13 mouse cellular contexts compared by ENCODE assay signal in the genomic region with DNA sequence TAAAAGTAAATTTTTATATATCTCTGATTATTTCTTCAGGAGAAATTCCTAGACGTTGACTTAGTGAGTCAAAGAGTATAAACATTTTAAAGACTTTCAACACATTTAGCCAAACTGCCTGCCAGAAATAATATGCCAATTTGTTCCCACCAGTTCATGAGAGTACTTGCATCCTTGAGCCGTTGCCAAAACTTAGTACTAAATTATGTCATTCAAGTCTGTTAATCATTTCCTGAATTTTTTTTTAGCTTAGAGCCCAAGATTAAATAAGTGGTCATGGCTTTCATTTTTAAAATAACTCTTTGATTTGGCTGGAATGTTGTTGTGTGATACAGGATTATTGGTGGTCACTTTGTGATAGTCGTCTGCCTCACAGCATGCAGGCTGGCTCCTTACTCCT.
DNase-seq lines count a peak whose midpoint lies in the region; ATAC-seq and TF ChIP-seq lines count a peak whose summit lies in the region.
"Had no signal": no experiment of that assay in that cellular context is flagged by ENCODE, and none has a peak within 500 bp of the region (broad histone marks: within the 10 kb centered on the region; RNA-seq: fewer than 3 reads in every experiment).

No protein-coding gene starts in this region.

- peak overlapping the region; percentile 58 for H3K27ac ChIP-seq in kidney, embryonic 15.5 days
- H3K27ac ChIP-seq in embryonic fibroblast, embryonic 13.5 days (ENCODE audit: insufficient read depth, low read length), result peak overlapping the region; percentile 81
- H3K27ac ChIP-seq in forebrain, embryonic 13.5 days, result no peak overlapping the region
- no peak overlapping the region for H3K27ac ChIP-seq in stomach, postnatal 0 days (replicated peaks)

- WGBS in kidney, embryonic 15.5 days, result 36% methylated on average over 3 of the region's 3 CpGs
- 70% methylated on average over 3 of the region's 3 CpGs for WGBS in forebrain, embryonic 13.5 days
- 31% methylated on average over 3 of the region's 3 CpGs for WGBS in stomach, postnatal 0 days

- no peak for ATAC-seq in kidney, embryonic 15.5 days (replicated peaks; ENCODE audit: low FRiP score)
- ATAC-seq in forebrain, embryonic 13.5 days, result no peak
- ATAC-seq in stomach, postnatal 0 days (ENCODE audit: low FRiP score, low TSS enrichment), result no peak
- ATAC-seq: hindbrain, embryonic 16.5 days had no signal

- TF ChIP-seq CTCF in embryonic fibroblast, embryonic 13.5 days (IDR thresholded peaks at IDR 0.05; ENCODE audit: borderline replicate concordance, insufficient read depth, low read length), result no peak
- no peak for TF ChIP-seq CTCF in stomach, postnatal 0 days (IDR thresholded peaks at IDR 0.05; ENCODE audit: low read depth)

- no peak overlapping the region for H3K9ac ChIP-seq in kidney, embryonic 15.5 days
- no peak overlapping the region for H3K9ac ChIP-seq in forebrain, embryonic 13.5 days
- no peak overlapping the region for H3K9ac ChIP-seq in stomach, postnatal 0 days (ENCODE audit: low read length)

- H3K27me3 ChIP-seq in kidney, embryonic 15.5 days, result no peaks in the 10 kb centered on the region
- no peaks in the 10 kb centered on the region for H3K27me3 ChIP-seq in forebrain, embryonic 13.5 days
- H3K27me3 ChIP-seq in stomach, postnatal 0 days (ENCODE audit: control insufficient read depth, insufficient read depth, low read length), result no peaks in the 10 kb centered on the region

- peaks cover 5% of the 10 kb centered on the region for H3K4me1 ChIP-seq in kidney, embryonic 15.5 days
- H3K4me1 ChIP-seq in embryonic fibroblast, embryonic 13.5 days (ENCODE audit: control insufficient read depth, insufficient read depth, low read length), result peaks cover 10% of the 10 kb centered on the region; the same call in 1 of the 2 replicates
- no peaks in the 10 kb centered on the region for H3K4me1 ChIP-seq in forebrain, embryonic 13.5 days
- no peaks in the 10 kb centered on the region for H3K4me1 ChIP-seq in stomach, postnatal 0 days (replicated peaks; ENCODE audit: control insufficient read depth, insufficient read depth)

- H3K4me2 ChIP-seq in kidney, embryonic 15.5 days, result no peak overlapping the region
- no peak overlapping the region for H3K4me2 ChIP-seq in forebrain, embryonic 13.5 days
- no peak overlapping the region for H3K4me2 ChIP-seq in stomach, postnatal 0 days (replicated peaks; ENCODE audit: low read depth)
- H3K4me2 ChIP-seq: midbrain, embryonic 11.5 days had no signal

- no peak for TF ChIP-seq POLR2A in embryonic fibroblast, embryonic 13.5 days (IDR thresholded peaks at IDR 0.05; ENCODE audit: low read depth, low read length)

- no peak overlapping the region for H3K4me3 ChIP-seq in kidney, embryonic 15.5 days (replicated peaks)
- H3K4me3 ChIP-seq in embryonic fibroblast, embryonic 13.5 days (ENCODE audit: insufficient read depth, low read length), result no peak overlapping the region
- H3K4me3 ChIP-seq in forebrain, embryonic 13.5 days, result no peak overlapping the region
- H3K4me3 ChIP-seq in stomach, postnatal 0 days (ENCODE audit: low read depth, low read length), result no peak overlapping the region

- TF ChIP-seq EP300 in stomach, postnatal 0 days (optimal IDR thresholded peaks at IDR 0.05), result no peak

- H3K9me3 ChIP-seq in kidney, embryonic 15.5 days (replicated peaks), result no peaks in the 10 kb centered on the region
- H3K9me3 ChIP-seq in forebrain, embryonic 13.5 days (replicated peaks), result no peaks in the 10 kb centered on the region
- H3K9me3 ChIP-seq in stomach, postnatal 0 days (ENCODE audit: control insufficient read depth, low read length), result no peaks in the 10 kb centered on the region

- peak; percentile 18 for DNase-seq in adrenal gland, postnatal 14 days
- no peak for DNase-seq in adrenal gland, adult 8-10 months
- DNase-seq in kidney, postnatal 10 days, result no peak
- peak; percentile 28 for DNase-seq in lung, postnatal 10 days
- DNase-seq in stomach, postnatal 0 days (ENCODE audit: low spot score), result no peak
- DNase-seq: B cell, adult 2 months; heart, adult 18-20 months; right cerebral cortex, postnatal 25 days had no signal

- H3K36me3 ChIP-seq in kidney, embryonic 15.5 days, result peaks cover 4% of the 10 kb centered on the region; the same call in 1 of the 2 replicates
- H3K36me3 ChIP-seq in forebrain, embryonic 13.5 days (ENCODE audit: poor library complexity, severe bottlenecking), result peaks cover 22% of the 10 kb centered on the region
- H3K36me3 ChIP-seq in stomach, postnatal 0 days (ENCODE audit: control insufficient read depth, insufficient read depth, low read length), result no peaks in the 10 kb centered on the region

Comparison
In these comparisons a context has a peak if more than half of its experiments do, and no peak if none do; other contexts are left out.
1. DNase-seq: peak in adrenal gland, postnatal 14 days (single experiment) and lung, postnatal 10 days (single experiment); none in adrenal gland, adult 8-10 months (single experiment), kidney, postnatal 10 days (single experiment) and stomach, postnatal 0 days (single experiment).
2. H3K27ac ChIP-seq: peak in kidney, embryonic 15.5 days (single experiment) and embryonic fibroblast, embryonic 13.5 days (single experiment); none in forebrain, embryonic 13.5 days (single experiment) and stomach, postnatal 0 days (single experiment).